Mouse (Mus musculus) kidney, adult 9 months (tissue): ENCODE data around the gene Bach2.
A peak's percentile ranks its signal among the peaks of the same experiment; 100 is the strongest.

Source experiments
- DNase-seq: peaks from one replicate; pipeline ENCODE4 v3.0.0; 2022

Bach2 gene

GRCm38 (mm10) chr4:32508572-32508971, 270.0 kb downstream of the Bach2 start:
- DNase-seq, result no peak

GRCm38 (mm10) chr4:32508996-32509395, 270.4 kb downstream of the Bach2 start:
- DNase-seq, result no peak

- DNase-seq, result no peak
Measured at GRCm38 (mm10) chr4:32509832-32510612, 271.4 kb downstream of the Bach2 start.

GRCm38 (mm10) chr4:32510940-32511339, 272.3 kb downstream of the Bach2 start:
- DNase-seq, result no peak

GRCm38 (mm10) chr4:32516126-32516525, 277.5 kb downstream of the Bach2 start:
- no peak for DNase-seq

- no peak for DNase-seq
Measured at GRCm38 (mm10) chr4:32518842-32519578, 280.4 kb downstream of the Bach2 start.

- peak; percentile 69 for DNase-seq
Measured at GRCm38 (mm10) chr4:32520628-32521360, 282.2 kb downstream of the Bach2 start.

- DNase-seq, result no peak
Measured at GRCm38 (mm10) chr4:32521361-32521740, 282.7 kb downstream of the Bach2 start.

- no peak for DNase-seq
Measured at GRCm38 (mm10) chr4:32522013-32522412, 283.4 kb downstream of the Bach2 start.

- DNase-seq, result no peak
Measured at GRCm38 (mm10) chr4:32524282-32524681, 285.7 kb downstream of the Bach2 start.

- no peak for DNase-seq
Measured at GRCm38 (mm10) chr4:32525000-32525399, 286.4 kb downstream of the Bach2 start.

GRCm38 (mm10) chr4:32526228-32526836, 287.7 kb downstream of the Bach2 start:
- DNase-seq, result no peak

GRCm38 (mm10) chr4:32529443-32529995, 290.9 kb downstream of the Bach2 start:
- no peak for DNase-seq

GRCm38 (mm10) chr4:32530421-32530920, 291.9 kb downstream of the Bach2 start:
- no peak for DNase-seq

- DNase-seq, result peak; percentile 63
Measured at GRCm38 (mm10) chr4:32530921-32531846, 292.6 kb downstream of the Bach2 start.

GRCm38 (mm10) chr4:32532079-32532478, 293.5 kb downstream of the Bach2 start:
- no peak for DNase-seq

- DNase-seq, result no peak
Measured at GRCm38 (mm10) chr4:32533735-32534134, 295.1 kb downstream of the Bach2 start.

- DNase-seq, result no peak
Measured at GRCm38 (mm10) chr4:32535626-32536025, 297.0 kb downstream of the Bach2 start.

- peak; percentile 28 for DNase-seq
Measured at GRCm38 (mm10) chr4:32536870-32537508, 298.4 kb downstream of the Bach2 start.

- peak; percentile 69 for DNase-seq
Measured at GRCm38 (mm10) chr4:32538088-32538487, 299.5 kb downstream of the Bach2 start.

- DNase-seq, result peak; percentile 72
Measured at GRCm38 (mm10) chr4:32538488-32538887, 299.9 kb downstream of the Bach2 start.
